Mouse (Mus musculus): ENCODE results near the gene Eef1a2.
"Not testable (repeated sequence)": the region's sequence is repeated elsewhere in the genome, so short reads cannot be mapped to it uniquely, and the experiment has no call there.

Eef1a2 gene

GRCm38 (mm10) chr2:181156248-181157121 lies at the start of gene Eef1a2:
Gene Eef1a2 (minus strand): TSS chr2:181157014.
- DNase-seq (ENCODE audit: low spot score): no peak

DNA sequence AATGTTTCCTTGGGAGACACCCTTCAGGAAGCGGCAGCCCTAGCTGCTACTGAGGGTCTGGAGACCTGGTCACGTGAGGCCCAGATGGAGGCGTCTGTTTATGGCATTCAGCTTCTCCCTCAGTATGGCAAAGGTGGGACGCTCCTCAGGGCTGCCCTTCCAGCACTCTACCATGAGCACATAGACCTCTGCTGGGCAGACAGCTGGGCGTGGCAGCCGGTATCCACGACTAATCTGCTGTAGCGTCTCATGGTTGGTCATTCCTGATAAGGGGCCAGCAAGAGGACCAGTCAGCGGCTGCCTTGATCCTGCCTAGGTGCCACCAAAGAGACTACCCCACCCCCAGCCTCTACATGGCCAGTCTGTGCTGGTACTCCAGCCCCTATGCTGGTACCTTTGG lies 49.3 kb upstream of the Eef1a2 start:
- peak; percentile 42 for DNase-seq (ENCODE audit: low spot score)

DNA sequence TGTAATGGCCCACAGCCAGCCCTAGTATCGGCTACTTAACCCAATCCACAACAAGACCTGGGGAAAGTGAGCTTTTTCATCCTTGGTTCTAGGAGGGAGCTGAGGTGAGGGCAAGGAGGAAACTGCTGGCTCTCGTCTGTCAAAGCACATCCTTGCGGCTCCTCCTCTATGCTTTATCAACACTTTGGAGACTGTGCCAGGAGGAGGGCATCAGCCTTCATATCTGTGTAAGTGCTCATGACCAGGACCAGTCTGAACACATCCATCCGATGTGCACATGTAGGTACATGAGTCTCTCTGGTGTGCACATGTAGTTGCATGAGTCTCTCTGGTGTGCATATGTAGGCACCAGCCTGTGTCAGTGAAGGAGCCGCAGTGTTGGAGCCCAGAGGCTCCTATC lies 48.9 kb upstream of the Eef1a2 start:
- no peak for DNase-seq (ENCODE audit: low spot score)

- DNase-seq (ENCODE audit: low spot score): no peak
These were observed 46.1 kb upstream of the Eef1a2 start for GRCm38 (mm10) chr2:181202886-181203285.

DNA sequence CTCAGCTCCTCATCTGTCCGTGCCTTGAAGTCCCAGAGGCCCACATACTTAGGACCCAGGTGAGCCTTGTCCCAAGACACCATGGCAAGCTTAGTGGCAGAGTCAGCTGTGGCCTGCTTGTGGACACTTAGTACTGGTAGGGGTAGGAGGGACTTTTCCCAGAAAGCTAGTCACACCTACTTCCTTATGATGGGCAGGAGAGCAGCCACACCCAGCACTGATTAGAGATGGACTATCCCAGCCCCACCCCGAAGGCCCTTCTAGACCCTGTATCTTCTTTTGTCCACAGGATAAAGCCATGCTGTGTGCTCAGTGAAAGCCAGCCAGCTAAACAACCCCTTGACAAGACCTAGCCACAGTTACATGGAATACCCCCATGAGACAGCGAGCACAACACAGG lies 45.6 kb upstream of the Eef1a2 start, which contains the start of gene Ptk6:
Gene Ptk6, minus strand, starts transcription at position 368 of the 400 bp plus-strand sequence.
- no peak for DNase-seq (ENCODE audit: low spot score)

DNA sequence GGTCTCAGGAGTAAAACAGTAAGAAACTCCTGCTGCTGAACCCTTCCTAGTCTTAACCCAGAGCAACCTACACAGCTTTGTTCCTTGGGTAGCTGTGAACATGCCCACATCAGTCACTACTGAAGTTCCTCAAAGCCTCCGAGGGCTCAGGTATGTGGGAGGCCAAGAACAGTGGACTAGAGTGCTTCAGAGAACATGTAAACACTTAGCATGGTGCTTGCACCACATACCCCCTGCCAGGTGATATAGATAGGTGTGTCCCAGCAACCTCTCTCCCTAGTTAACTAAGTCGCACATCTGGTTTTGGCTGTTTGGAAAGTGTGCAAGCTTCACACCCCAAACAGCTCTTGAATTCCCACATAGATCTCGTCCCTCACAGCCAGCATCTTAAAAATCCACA lies 44.8 kb upstream of the Eef1a2 start:
- no peak for DNase-seq (ENCODE audit: low spot score)

- no peak for DNase-seq (ENCODE audit: low spot score)
These were observed 40.0 kb upstream of the Eef1a2 start for GRCm38 (mm10) chr2:181196628-181197300.

DNA sequence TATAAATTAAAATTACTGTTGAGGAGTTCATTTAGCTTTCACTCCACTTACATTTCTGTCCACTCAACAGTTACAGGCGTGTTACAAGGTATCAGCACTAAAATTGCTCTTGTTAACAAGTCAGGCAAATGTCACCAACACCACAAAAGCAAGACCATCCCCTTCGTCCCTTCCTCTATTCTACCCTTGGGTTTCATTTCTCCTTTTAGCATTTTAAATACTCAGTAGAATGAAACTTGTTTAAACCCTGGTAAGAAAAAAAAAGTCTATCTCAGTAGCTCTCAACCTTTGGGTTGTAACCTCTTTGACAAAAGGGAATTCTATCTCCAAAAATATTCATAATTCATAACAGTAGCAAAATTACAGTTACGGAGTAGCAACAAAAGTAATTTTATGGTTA lies 36.2 kb upstream of the Eef1a2 start:
- DNase-seq (ENCODE audit: low spot score): no peak

GRCm38 (mm10) chr2:181191936-181192335 lies 35.1 kb upstream of the Eef1a2 start:
- DNase-seq (ENCODE audit: low spot score): no peak

- DNase-seq (ENCODE audit: low spot score): not testable (repeated sequence)
These were observed 34.6 kb upstream of the Eef1a2 start for GRCm38 (mm10) chr2:181191385-181191784.

GRCm38 (mm10) chr2:181189321-181189720 lies 32.5 kb upstream of the Eef1a2 start:
- DNase-seq (ENCODE audit: low spot score): no peak

DNA sequence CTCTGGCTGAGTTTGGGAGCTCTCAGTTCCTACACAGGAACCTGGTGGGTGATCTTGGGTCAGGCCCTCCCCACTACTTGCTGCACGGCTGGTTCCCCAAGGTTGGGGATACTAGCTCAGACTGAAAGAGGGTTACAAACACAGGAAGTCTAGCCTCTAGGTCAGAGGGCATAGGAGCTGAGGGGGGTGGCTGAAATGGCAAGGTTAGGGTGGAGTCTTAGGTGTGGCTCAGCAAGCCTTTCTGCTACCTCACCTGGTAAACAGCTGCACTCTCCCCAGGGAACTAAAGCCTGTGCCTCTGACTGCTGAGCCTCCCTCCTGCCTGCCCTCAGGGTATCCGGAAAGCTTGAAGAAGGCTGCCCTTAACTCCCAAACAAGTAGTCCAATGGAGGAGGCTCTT lies 31.9 kb upstream of the Eef1a2 start:
- DNase-seq (ENCODE audit: low spot score): peak; percentile 27

GRCm38 (mm10) chr2:181187121-181188000 lies 30.5 kb upstream of the Eef1a2 start, which contains the start of gene Ppdpf:
Gene Ppdpf (plus strand): TSS chr2:181187247.
- DNase-seq (ENCODE audit: low spot score): peak; percentile 94

DNA sequence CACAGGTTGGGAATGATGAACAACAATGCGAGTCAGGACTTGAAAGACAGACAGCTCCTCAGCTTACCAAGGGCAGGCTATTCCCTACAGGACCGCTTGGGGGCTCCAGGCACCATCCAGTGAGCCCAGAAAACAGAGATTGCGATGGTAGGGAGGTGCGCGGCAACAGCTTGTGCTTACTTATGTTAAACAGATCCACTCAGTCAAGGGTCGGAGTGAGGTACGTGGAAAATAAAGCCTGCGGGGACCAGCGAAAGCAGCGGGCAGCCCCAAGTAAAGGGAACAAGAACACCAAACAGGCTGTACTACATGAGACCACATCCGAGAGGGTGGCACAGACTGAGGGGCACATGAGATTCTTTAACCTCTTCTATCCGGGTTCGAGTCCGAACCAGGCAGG lies 29.8 kb upstream of the Eef1a2 start:
- DNase-seq (ENCODE audit: low spot score): peak; percentile 78

DNA sequence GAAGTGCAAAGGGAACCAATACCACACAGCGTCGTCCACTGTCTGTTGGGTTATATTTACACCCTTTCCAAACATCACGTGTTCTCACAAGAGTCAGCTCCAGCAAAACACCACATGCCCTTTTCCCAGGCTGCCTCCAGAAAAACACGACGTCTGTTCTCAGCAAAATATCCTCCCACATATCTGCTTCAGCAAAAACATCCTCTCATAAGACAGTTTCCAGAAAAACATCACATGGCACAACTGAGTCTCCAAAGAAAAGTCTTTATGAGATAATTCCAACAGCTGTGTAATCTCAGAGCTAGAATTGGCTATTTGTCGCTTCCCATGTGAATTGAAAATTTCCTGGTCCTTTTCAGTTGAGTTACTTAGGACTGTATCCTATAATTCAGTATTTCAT lies 24.1 kb upstream of the Eef1a2 start:
- no peak for DNase-seq (ENCODE audit: low spot score)

DNA sequence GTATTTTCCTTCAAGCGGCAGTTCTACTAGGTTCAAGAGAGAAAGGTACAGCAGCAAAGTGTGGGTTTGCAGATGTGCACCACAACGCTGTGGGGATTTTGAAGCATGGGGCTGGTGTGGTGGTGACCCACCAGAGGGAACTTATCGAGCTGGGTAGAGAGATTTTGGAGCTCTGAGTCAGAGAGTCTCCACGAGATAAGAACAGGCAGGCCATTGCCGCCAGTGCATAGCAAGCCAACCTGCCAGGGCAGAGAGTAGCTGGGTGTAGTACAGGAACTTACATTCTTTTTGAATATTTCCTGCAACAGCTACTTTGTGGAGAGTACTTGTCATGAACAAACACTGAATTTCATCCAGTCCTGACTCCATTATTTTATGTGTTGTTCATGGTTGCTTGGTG lies 21.7 kb upstream of the Eef1a2 start:
- no peak for DNase-seq (ENCODE audit: low spot score)

DNA sequence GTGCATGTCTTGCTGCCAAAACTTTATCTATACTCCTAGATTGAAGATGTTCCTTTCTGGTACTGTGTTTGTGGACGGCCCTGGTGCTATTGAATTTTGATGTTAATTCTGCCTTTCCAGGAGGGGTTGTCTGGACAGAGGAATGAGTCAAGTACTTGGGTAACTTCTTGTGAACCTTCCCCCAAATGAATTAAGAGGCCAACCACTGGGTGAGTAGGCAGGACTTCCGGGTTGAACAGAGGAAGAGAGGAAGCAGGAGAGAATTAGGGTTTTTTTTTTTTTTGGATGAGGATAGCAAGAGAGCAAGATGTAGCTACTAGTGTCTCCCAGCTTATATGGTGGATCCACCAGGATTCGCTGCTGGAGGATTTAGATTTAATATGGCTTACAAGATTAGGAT lies 21.2 kb upstream of the Eef1a2 start:
- DNase-seq (ENCODE audit: low spot score): no peak

DNA sequence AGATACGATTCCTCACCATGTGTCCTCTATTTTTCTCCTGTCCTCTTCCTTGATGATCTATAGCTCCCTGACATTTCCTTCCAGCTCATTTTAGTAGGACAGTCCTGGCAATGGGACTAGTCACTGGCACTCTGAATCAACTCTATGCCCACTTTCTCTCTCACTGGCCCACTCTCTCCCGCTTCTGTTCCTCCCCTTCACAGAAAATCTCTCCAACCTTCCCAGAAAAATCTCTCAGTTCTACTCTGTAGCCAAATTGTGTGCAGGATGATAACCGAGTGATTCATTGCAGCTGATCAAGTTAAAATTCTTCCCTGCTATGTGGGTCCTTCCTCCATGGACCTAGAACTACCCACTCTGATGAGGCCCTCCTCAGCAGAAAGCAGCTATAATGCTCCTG lies 17.8 kb upstream of the Eef1a2 start:
- no peak for DNase-seq (ENCODE audit: low spot score)

DNA sequence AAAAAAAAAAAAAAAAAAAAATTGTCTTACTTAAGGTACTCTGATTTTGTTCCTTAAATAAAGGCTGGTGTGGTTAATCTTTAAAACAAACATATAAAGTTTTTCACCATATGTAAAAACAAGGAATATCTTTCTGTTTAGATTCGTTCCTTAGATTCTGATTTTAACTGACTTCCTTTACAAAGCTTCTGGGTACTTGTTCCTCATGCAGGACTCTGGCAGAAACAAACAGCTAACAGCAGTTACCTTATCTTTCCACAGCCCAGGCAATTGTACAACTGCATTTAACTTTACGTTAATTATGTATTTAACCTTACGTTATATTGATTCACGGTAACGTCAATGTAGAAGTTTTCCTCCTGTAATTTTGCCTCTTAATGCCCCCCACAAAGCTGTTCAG lies 9.7 kb upstream of the Eef1a2 start:
- DNase-seq (ENCODE audit: low spot score): no peak

DNA sequence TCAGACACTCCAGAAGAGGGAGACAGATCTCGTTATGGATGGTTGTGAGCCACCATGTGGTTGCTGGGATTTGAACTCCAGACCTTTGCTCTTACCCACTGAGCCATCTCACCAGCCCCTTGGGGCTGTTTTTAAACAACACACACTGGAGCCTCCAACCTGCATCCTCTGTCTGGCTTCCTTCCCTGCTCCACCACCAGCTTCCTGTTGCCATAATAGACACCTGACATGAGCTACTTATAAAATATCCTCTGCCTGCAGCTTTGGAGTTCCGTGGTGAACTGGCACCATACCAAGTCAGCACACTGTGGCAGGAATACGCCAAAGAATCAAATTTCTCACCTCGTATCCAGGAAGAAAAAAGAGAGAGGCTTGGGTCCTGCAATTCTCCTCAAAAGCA lies 4.0 kb upstream of the Eef1a2 start:
- DNase-seq (ENCODE audit: low spot score): no peak

GRCm38 (mm10) chr2:181159771-181160170 lies 3.0 kb upstream of the Eef1a2 start:
- DNase-seq (ENCODE audit: low spot score): no peak

DNA sequence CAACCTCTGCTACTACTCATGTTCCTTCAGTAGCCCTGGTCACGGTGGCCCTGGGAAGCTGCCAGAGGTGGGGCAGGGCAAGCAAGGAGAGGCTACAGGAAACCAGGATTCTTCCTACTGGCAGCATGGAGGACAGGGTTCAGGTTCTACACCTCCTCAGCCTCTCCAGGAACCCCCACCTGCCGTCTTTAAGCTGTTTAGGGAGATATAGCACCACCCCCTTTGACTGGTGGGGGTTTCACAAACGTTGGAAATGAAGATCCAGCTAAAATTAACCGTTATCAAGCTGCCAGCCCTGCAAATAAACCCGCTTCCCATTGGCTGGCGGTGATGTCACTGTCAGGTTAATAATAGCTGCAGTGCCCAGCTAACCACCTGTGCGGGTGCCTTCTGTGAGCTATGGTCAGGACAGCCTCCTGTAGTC lies 2.3 kb upstream of the Eef1a2 start:
- DNase-seq (ENCODE audit: low spot score): no peak

Measured in spleen, adult 12 weeks (tissue).